Mouse (Mus musculus) kidney, embryonic 16.5 days (tissue): ENCODE data around the gene Snx30. TPM values are rescaled to one million over a fixed set of nuclear protein-coding genes. Genes with fewer than 3 reads are reported as not detected.

ENCODE experiments used
- ATAC-seq: fragments of 200-750 bp; cut with Nextera tagmentation; 2 replicates; pipeline ENCODE4 v1.8.0; 2017; ENCODE audit warnings: moderate TSS enrichment; ENCODE audit not compliant: low FRiP score, low TSS enrichment
- H3K27ac ChIP-seq: fragments of 300-500 bp; sonication (generic); 2 replicates; pipeline ENCODE4 v1.5.1; 2014; ENCODE audit warnings: low read length
- H3K27me3 ChIP-seq: fragments of 300-500 bp; sonication (generic); 2 replicates; pipeline ENCODE4 v1.6.1; 2014; ENCODE audit warnings: low read length, control low read depth, mixed read lengths; ENCODE audit not compliant: insufficient read depth
- H3K36me3 ChIP-seq: fragments of 300-500 bp; sonication (generic); 2 replicates; pipeline ENCODE4 v1.6.1; 2014; ENCODE audit warnings: low read length, control low read depth, mixed read lengths; ENCODE audit not compliant: insufficient read depth
- H3K4me1 ChIP-seq: fragments of 300-500 bp; sonication (generic); 2 replicates; pipeline ENCODE4 v1.6.1; 2014; ENCODE audit warnings: low read length, control low read depth, mixed read lengths; ENCODE audit not compliant: insufficient read depth
- H3K4me2 ChIP-seq: fragments of 300-500 bp; sonication (generic); replicated peaks from 2 replicates; pipeline ENCODE4 v1.6.1; 2014; ENCODE audit warnings: low read depth, low read length
- H3K4me3 ChIP-seq: fragments of 300-500 bp; sonication (generic); 2 replicates; pipeline ENCODE4 v1.5.1; 2014; ENCODE audit warnings: mild to moderate bottlenecking, low read length
- H3K9ac ChIP-seq: fragments of 300-500 bp; sonication (generic); replicated peaks from 2 replicates; pipeline ENCODE4 v1.6.1; 2014; ENCODE audit warnings: low read length
- H3K9me3 ChIP-seq: fragments of 300-500 bp; sonication (generic); 2 replicates; pipeline ENCODE4 v1.6.1; 2016; ENCODE audit warnings: low read length, control low read depth
- WGBS: fragments of 180-500 bp; shearing (Covaris S2); extraction: QIAGEN DNeasy Blood & Tissue Kit; methylation state at CpG from one replicate; pipeline ENCODE4 v1.1.7; 2014; 5-methylcytosine and 5-hydroxymethylcytosine counted together
- polyA plus RNA-seq: library from polyadenylated mRNA; unstranded; fragments of >200 nt; fragmentation: Nextera tagmentation; extraction: Ambion mirVana; gene quantifications from 2 replicates; pipeline ENCODE4 v1.2.1, GENCODE M21; 2015

Gene Snx30
- polyA plus RNA-seq, 1 experiment from 2014 or later: 6.6 TPM

DNA sequence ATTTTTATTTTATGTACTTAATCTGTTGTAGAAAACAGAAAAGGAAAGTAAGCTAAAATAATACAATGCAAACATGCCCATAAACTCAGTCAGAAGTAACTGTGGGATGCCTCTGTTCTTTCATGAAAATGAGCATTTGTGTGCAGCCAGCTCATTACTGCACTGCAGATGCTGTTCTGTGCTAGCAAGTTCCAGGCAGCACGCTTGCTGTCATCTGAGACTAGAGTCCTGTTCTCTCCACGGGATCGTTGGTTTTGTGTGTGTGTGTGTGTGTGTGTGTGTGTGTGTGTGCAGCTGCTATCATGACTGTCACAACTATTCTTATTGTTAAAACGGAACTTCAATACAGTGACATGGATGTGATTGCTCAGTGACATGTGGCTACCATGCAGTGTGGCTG lies 56.2 kb downstream of the Snx30 start:
- ATAC-seq: no peak

DNA sequence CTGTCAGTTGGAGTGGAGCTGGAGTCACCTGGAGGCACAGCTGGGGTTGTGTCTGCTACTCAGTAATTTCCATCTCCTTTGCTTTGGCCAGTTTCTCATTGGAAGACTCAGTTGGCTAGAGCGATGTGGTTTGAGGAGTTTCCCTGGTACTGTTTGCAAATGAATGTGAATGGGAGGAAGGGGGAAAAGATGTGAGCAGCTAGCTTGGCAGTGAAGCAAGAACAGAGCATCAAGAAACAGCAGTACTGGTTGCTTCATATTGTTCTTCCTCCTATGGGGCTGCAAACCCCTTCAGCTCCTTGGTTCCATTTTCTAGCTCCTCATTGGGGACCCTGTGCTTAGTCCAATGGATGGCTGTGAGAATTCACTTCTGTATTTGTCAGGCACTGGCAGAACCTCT lies 56.7 kb downstream of the Snx30 start:
- H3K4me3 ChIP-seq: no peak overlapping the region
- no peak overlapping the region for H3K27ac ChIP-seq
- H3K27me3 ChIP-seq: no peaks in the 10 kb centered on the region
- H3K9ac ChIP-seq: no peak overlapping the region
- no peak for ATAC-seq
- H3K4me2 ChIP-seq: no peak overlapping the region
- peaks cover 7% of the 10 kb centered on the region; the same call in 1 of the 2 replicates for H3K4me1 ChIP-seq
- WGBS: 95% methylated on average over 1 of the region's 1 CpGs
- no peaks in the 10 kb centered on the region for H3K9me3 ChIP-seq
- no peaks in the 10 kb centered on the region; the same call in 1 of the 2 replicates for H3K36me3 ChIP-seq

More for the DNA sequence above, 56.2 kb downstream of the Snx30 start:
- no peak overlapping the region for H3K4me3 ChIP-seq
- H3K27ac ChIP-seq: no peak overlapping the region
- WGBS: 56% methylated on average over 4 of the region's 4 CpGs
- no peaks in the 10 kb centered on the region for H3K9me3 ChIP-seq
- H3K9ac ChIP-seq: no peak overlapping the region
- H3K36me3 ChIP-seq: no peaks in the 10 kb centered on the region; the same call in 1 of the 2 replicates
- H3K27me3 ChIP-seq: no peaks in the 10 kb centered on the region
- no peak overlapping the region for H3K4me2 ChIP-seq
- H3K4me1 ChIP-seq: peaks cover 7% of the 10 kb centered on the region; the same call in 1 of the 2 replicates

DNA sequence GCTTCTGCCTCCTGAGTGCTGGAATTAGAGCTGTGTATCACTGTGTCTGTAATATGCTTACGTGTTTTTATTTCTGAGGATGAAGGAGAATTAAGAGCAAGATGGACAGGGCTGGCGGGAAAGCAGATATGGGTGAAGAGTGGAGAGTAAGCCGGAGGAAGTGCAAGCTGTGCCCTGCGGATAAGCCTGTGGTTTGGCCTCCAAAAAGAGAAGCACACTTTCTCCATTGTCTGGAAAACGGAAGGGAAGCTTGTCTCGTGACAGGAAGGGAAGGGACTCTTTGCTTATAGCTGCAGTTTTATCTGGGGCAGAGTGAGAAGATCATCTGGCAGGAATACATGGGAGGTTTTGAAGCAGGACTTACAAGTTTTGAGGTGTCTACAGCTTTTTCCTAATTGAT lies 58.2 kb downstream of the Snx30 start:
- H3K9me3 ChIP-seq: no peaks in the 10 kb centered on the region
- peaks cover 7% of the 10 kb centered on the region; the same call in 1 of the 2 replicates for H3K4me1 ChIP-seq
- H3K4me3 ChIP-seq: no peak overlapping the region
- no peak for ATAC-seq
- no peaks in the 10 kb centered on the region for H3K27me3 ChIP-seq
- 75% methylated on average over 6 of the region's 6 CpGs for WGBS
- H3K4me2 ChIP-seq: no peak overlapping the region
- peaks cover 3% of the 10 kb centered on the region; the same call in 1 of the 2 replicates for H3K36me3 ChIP-seq
- no peak overlapping the region for H3K9ac ChIP-seq
- H3K27ac ChIP-seq: no peak overlapping the region

DNA sequence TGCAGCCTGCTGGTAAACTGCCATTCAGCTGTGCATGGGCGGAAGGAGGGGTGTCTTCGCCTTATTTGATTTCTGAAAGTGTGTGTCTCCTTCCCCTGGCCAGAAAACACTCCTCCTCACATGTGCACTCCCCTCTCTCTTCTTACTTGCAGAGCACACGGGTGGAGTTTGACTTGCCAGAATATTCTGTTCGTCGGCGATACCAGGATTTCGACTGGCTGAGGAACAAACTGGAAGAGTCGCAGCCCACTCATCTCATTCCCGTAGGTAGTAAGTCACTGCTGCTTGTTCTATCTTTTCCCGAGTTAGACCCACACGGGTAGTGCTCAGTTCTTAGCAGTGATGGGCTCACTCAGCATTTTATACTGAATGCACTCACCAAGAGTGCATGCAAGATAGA lies 62.4 kb downstream of the Snx30 start:
- 81% methylated on average over 11 of the region's 11 CpGs for WGBS
- Histone ChIP-seq H3K36me3 (peaks cover 3% of the 10 kb centered on the region; the same call in 1 of the 2 replicates), H3K4me3 (no peak overlapping the region), H3K27ac (no peak overlapping the region), H3K4me1 (no peaks in the 10 kb centered on the region), H3K27me3 (no peaks in the 10 kb centered on the region), H3K9ac (no peak overlapping the region), H3K4me2 (no peak overlapping the region), H3K9me3 (no peaks in the 10 kb centered on the region)
- no peak for ATAC-seq

- Histone ChIP-seq H3K27ac (no peak overlapping the region), H3K27me3 (no peaks in the 10 kb centered on the region), H3K4me1 (no peaks in the 10 kb centered on the region), H3K36me3 (peaks cover 3% of the 10 kb centered on the region; the same call in 1 of the 2 replicates), H3K9me3 (no peaks in the 10 kb centered on the region), H3K4me2 (no peak overlapping the region), H3K4me3 (no peak overlapping the region), H3K9ac (no peak overlapping the region)
- no peak for ATAC-seq
- 63% methylated on average over 6 of the region's 6 CpGs for WGBS
Measured at GRCm38 (mm10) chr4:59869488-59870057, 63.9 kb downstream of the Snx30 start.

GRCm38 (mm10) chr4:59870433-59870832 lies 64.8 kb downstream of the Snx30 start:
- no peak overlapping the region for H3K27ac ChIP-seq
- H3K9ac ChIP-seq: no peak overlapping the region
- no peaks in the 10 kb centered on the region for H3K4me1 ChIP-seq
- 85% methylated on average over 6 of the region's 6 CpGs for WGBS
- no peak overlapping the region for H3K4me3 ChIP-seq
- no peaks in the 10 kb centered on the region for H3K27me3 ChIP-seq
- H3K36me3 ChIP-seq: peaks cover 3% of the 10 kb centered on the region; the same call in 1 of the 2 replicates
- H3K9me3 ChIP-seq: no peaks in the 10 kb centered on the region
- ATAC-seq: no peak
- H3K4me2 ChIP-seq: no peak overlapping the region

GRCm38 (mm10) chr4:59870859-59871591 lies 65.4 kb downstream of the Snx30 start:
- H3K27ac ChIP-seq: no peak overlapping the region
- peak; percentile 78 for ATAC-seq
- peaks cover 3% of the 10 kb centered on the region; the same call in 1 of the 2 replicates for H3K36me3 ChIP-seq
- H3K4me3 ChIP-seq: no peak overlapping the region
- no peaks in the 10 kb centered on the region for H3K4me1 ChIP-seq
- no peaks in the 10 kb centered on the region for H3K27me3 ChIP-seq
- no peaks in the 10 kb centered on the region for H3K9me3 ChIP-seq
- no peak overlapping the region for H3K4me2 ChIP-seq
- 60% methylated on average over 9 of the region's 9 CpGs for WGBS
- H3K9ac ChIP-seq: no peak overlapping the region

DNA sequence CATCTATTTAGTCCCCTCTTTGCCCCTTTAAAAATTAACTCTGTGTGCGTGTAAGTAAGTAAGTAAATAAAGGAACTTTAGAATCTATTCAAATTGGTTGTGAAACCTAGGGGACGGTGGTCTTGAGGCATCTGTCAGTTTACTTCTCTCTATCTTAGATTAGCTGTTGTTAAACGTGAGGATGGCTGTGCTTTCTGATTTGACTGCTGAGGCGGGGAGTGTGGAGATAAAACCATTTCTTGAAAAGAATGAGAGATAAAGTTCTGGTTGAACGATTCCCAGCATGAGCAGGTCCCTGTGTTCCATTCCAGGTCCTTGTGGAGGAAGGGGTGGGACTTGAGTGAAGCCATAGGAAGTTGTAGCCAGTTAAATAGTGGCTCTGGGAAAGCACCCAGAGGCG lies 67.6 kb downstream of the Snx30 start:
- no peak overlapping the region for H3K27ac ChIP-seq
- peaks cover 3% of the 10 kb centered on the region; the same call in 1 of the 2 replicates for H3K36me3 ChIP-seq
- H3K4me3 ChIP-seq: no peak overlapping the region
- H3K9ac ChIP-seq: no peak overlapping the region
- no peak overlapping the region for H3K4me2 ChIP-seq
- H3K9me3 ChIP-seq: no peaks in the 10 kb centered on the region
- ATAC-seq: no peak
- no peaks in the 10 kb centered on the region for H3K27me3 ChIP-seq
- H3K4me1 ChIP-seq: no peaks in the 10 kb centered on the region
- WGBS: 78% methylated on average over 6 of the region's 6 CpGs

DNA sequence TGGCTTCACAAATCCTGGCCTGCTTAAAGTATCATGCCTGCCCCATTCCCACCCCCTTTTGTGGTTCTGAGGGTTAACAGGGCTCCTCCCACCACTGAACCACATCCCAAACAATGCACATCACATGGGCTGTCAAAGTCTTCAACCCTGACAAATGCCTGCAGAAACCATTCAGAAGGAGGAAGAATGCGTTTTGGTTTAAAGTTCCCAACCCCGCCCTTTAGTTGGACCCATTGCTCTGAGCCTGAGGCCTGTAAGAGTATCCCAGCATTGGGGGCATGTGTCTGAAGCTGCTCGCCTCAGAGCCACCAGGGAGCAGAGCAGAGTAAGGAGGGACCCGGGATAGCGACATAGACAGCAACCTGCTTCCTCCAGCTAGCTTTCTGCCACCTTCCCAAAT lies 68.2 kb downstream of the Snx30 start:
- no peak for ATAC-seq
- peaks cover under 1% of the 10 kb centered on the region; the same call in 1 of the 2 replicates for H3K36me3 ChIP-seq
- H3K27ac ChIP-seq: no peak overlapping the region
- H3K4me3 ChIP-seq: no peak overlapping the region
- H3K9ac ChIP-seq: no peak overlapping the region
- H3K9me3 ChIP-seq: no peaks in the 10 kb centered on the region
- 57% methylated on average over 5 of the region's 5 CpGs for WGBS
- no peaks in the 10 kb centered on the region for H3K4me1 ChIP-seq
- no peak overlapping the region for H3K4me2 ChIP-seq
- H3K27me3 ChIP-seq: no peaks in the 10 kb centered on the region

DNA sequence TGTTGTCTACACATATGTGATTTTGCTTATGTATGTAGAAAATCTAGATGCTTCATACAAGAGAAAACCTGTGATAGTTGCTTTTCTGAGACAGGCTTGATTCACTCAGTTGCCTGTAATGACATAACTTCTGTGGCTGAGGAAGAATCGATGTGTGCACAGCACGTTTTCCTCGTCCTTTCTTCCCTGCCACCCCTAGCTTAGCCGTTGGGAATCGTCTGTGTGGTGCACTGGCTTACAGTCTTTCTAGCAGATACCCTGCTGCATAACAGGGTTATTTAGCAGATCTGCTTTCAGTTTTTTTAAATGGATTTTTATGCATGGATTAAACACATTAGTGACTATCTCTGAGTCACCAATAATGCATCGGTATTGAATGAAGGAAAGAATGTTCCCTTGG lies 70.9 kb downstream of the Snx30 start:
- Histone ChIP-seq H3K9me3 (no peaks in the 10 kb centered on the region), H3K27me3 (no peaks in the 10 kb centered on the region), H3K4me2 (no peak overlapping the region), H3K27ac (no peak overlapping the region), H3K4me1 (no peaks in the 10 kb centered on the region), H3K9ac (no peak overlapping the region), H3K36me3 (no peaks in the 10 kb centered on the region; the same call in 1 of the 2 replicates), H3K4me3 (no peak overlapping the region)
- no peak for ATAC-seq
- WGBS: 92% methylated on average over 6 of the region's 6 CpGs
